11 mouse cellular contexts compared by ENCODE assay signal in the genomic region with DNA sequence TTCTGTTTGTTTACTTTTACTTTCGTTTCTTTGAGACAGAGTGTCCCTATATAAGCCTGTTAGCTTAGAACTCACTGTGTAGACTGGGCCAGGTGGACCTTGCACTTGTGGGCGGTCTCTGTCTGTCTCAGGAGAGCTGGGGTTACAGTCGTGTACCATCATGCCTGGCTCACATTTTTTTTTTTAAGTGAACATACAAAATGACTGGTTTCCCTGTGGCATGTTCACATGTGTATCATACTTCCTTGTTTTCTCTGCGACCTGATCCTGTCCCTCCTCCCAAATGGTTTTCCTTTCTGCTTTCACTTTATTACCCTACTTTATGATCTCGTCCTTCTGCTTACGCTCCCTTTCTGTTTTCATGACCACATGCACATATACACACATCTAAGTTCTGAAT. TPM values are rescaled to one million over a fixed set of nuclear protein-coding genes. Genes with fewer than 3 reads are reported as not detected.
DNase-seq lines count a peak whose midpoint lies in the region; TF ChIP-seq lines count a peak whose summit lies in the region.
"Had no signal": no experiment of that assay in that cellular context is flagged by ENCODE, and none has a peak within 500 bp of the region (broad histone marks: within the 10 kb centered on the region; RNA-seq: fewer than 3 reads in every experiment).

No protein-coding gene starts in this region.

- in situ Hi-C loops in CH12.LX (cut with MboI; ENCODE audit: low pct_ligation_motif_present, low pct_unique_long_range_greater_than_20kb, low sequenced_read_pairs) = no loop called here

- TF ChIP-seq RAD21 in CH12.LX (IDR thresholded peaks at IDR 0.05; ENCODE audit: low read depth, low read length) = no peak

- peaks cover 2 to 40% of the 10 kb centered on the region in 2 experiments; a peak in 2 of 4 replicates for H3K4me1 ChIP-seq in CH12.LX (ENCODE audit: control insufficient read depth in 1 of 2, insufficient read depth in 2 of 2)
- H3K4me1 ChIP-seq in megakaryocyte, embryonic 14.5 days = peaks cover 55% of the 10 kb centered on the region

- peaks cover 45% of the 10 kb centered on the region for H3K79me2 ChIP-seq in CH12.LX (replicated peaks; ENCODE audit: control insufficient read depth, extremely low read depth, insufficient read depth, poor library complexity, severe bottlenecking)

- no peaks in the 10 kb centered on the region for H3K9me3 ChIP-seq in CH12.LX (replicated peaks; ENCODE audit: low read length)
- no peaks in the 10 kb centered on the region for H3K9me3 ChIP-seq in megakaryocyte, embryonic 14.5 days

- 0 out of 2 replicates have a peak, but pooled peaks have one; percentile 16 for TF ChIP-seq POLR2A in CH12.LX (IDR thresholded peaks at IDR 0.05; ENCODE audit: low read depth, low read length)

- no peak for TF ChIP-seq EP300 in CH12.LX (IDR thresholded peaks at IDR 0.05; ENCODE audit: low read length)

- DNase-seq in CD4-positive helper T cell, adult 2 months (ENCODE audit: low read depth, low spot score) = peak; percentile 30
- peak; percentile 48 for DNase-seq in CH12.LX (ENCODE audit: extremely low read depth)
- DNase-seq in kidney, adult 8-10 months = peak; percentile 67 to 71
- no peak for DNase-seq in urinary bladder, adult 2 months (ENCODE audit: low spot score)
- no peak for DNase-seq in left cerebral cortex, postnatal 4 days
- no peak for DNase-seq in neural tube, embryonic 10.5 days (ENCODE audit: extremely low spot score, low spot score)
- DNase-seq: embryo, embryonic 11 days; lung, adult 2 months had no signal

- intact Hi-C loops in left cerebral cortex, postnatal 4 days (cut with DNase I) = no loop called here

- peak overlapping the region; percentile 99; the same call in 1 of the 2 replicates for H3K4me2 ChIP-seq in CH12.LX (ENCODE audit: insufficient read depth, low read depth, poor library complexity, severe bottlenecking)
- H3K4me2 ChIP-seq: heart, embryonic 11.5 days; hindbrain, embryonic 14.5 days had no signal

- dilution Hi-C loops in CH12.LX (cut with MboI; ENCODE audit: extremely low pct_ligation_motif_present, extremely low pct_unique_long_range_greater_than_20kb, low sequenced_read_pairs) = no loop called here

- no peak for TF ChIP-seq CTCF in CH12.LX (conservative IDR thresholded peaks at IDR 0.05 in 1 of 2, IDR thresholded peaks at IDR 0.05 in 1 of 2; ENCODE audit: low read depth in 2 of 2, low read length in 2 of 2)

- H3K36me3 ChIP-seq in CH12.LX (replicated peaks in 1 of 2; ENCODE audit: control insufficient read depth in 1 of 2, insufficient read depth in 1 of 2, low read length in 1 of 2) = peaks cover 2 to 32% of the 10 kb centered on the region in 2 experiments
- H3K36me3 ChIP-seq in megakaryocyte, embryonic 14.5 days (replicated peaks; ENCODE audit: low read length) = peaks cover 45% of the 10 kb centered on the region

- H3K27ac ChIP-seq in CH12.LX (ENCODE audit: insufficient read depth, low read depth) = peak overlapping the region; percentile 52
- H3K27ac ChIP-seq: hindbrain, embryonic 14.5 days had no signal

- peak overlapping the region in 2 of 3 experiments; percentile 5 to 37 for H3K4me3 ChIP-seq in CH12.LX (replicated peaks in 1 of 3; ENCODE audit: low read depth in 2 of 3, low read length in 2 of 3, poor library complexity in 1 of 3)
- peak overlapping the region; percentile 88 for H3K4me3 ChIP-seq in megakaryocyte, embryonic 14.5 days (replicated peaks)

- peak overlapping the region; percentile 66; the same call in 1 of the 2 replicates for H3K9ac ChIP-seq in CH12.LX (ENCODE audit: insufficient read depth, low read depth)
- H3K9ac ChIP-seq: hindbrain, embryonic 14.5 days had no signal

- H3K27me3 ChIP-seq in CH12.LX (replicated peaks) = no peaks in the 10 kb centered on the region
- H3K27me3 ChIP-seq in megakaryocyte, embryonic 14.5 days (replicated peaks) = no peaks in the 10 kb centered on the region

TF ChIP-seq in CH12.LX, 34 proteins besides CTCF, POLR2A, EP300 and RAD21:
- TF ChIP-seq SIN3A (IDR thresholded peaks at IDR 0.05; ENCODE audit: low read length) (no peak), NRF1 (IDR thresholded peaks at IDR 0.05; ENCODE audit: low read depth, low read length) (no peak), ZNF384 (IDR thresholded peaks at IDR 0.05; ENCODE audit: low read depth, low read length) (peak; percentile 76; the same call in 1 of the 2 replicates), ZKSCAN1 (IDR thresholded peaks at IDR 0.05; ENCODE audit: borderline replicate concordance, low read depth, low read length) (no peak), MYC (IDR thresholded peaks at IDR 0.05; ENCODE audit: low read depth, low read length) (peak; percentile 45; the same call in 1 of the 2 replicates)

RNA-seq across cellular contexts. Expression of a gene that starts 5.7 kb away (rescaled TPM):
- total RNA-seq in CH12.LX (2012; rRNA removed) = 4.6 and 5.5 TPM in 2 replicates
- total RNA-seq in CH12.LX (2014; rRNA removed) = 10.4 and 11.5 TPM in 2 replicates
- 13.1 and 13.3 TPM in 2 replicates for polyA plus RNA-seq in CH12.LX (2012; ENCODE audit: insufficient read length, low read depth)
- polyA plus RNA-seq in megakaryocyte, embryonic 14.5 days (2012; ENCODE audit: insufficient read depth, low replicate concordance) = 1.2 and 3.9 TPM in 2 replicates
- polyA plus RNA-seq in urinary bladder, adult 2 months (2012; rRNA removed) = 2.6 and 3.2 TPM in 2 replicates
- total RNA-seq in left cerebral cortex, postnatal 4 days (2021) = 1 to 10 TPM; 3.5 to 4.7 TPM

RNA-seq across cellular contexts. Expression of a gene that starts 5.8 kb away (rescaled TPM):
- total RNA-seq in CH12.LX (2012; rRNA removed) (44.7 and 46.2 TPM in 2 replicates), CH12.LX (2014; rRNA removed) (64.7 and 74.0 TPM in 2 replicates)
- 50.6 and 55.3 TPM in 2 replicates for polyA plus RNA-seq in CH12.LX (2012; ENCODE audit: insufficient read length, low read depth)
- polyA plus RNA-seq in megakaryocyte, embryonic 14.5 days (2012; ENCODE audit: insufficient read depth, low replicate concordance) = 0.46 TPM in 1 of 2 replicates, not detected in the other
- 17.0 and 17.9 TPM in 2 replicates for polyA plus RNA-seq in urinary bladder, adult 2 months (2012; rRNA removed)
- 10 to 100 TPM; 22.4 to 25.7 TPM for total RNA-seq in left cerebral cortex, postnatal 4 days (2021)

RNA-seq across cellular contexts. Expression of a gene that starts 41.6 kb away (rescaled TPM):
- total RNA-seq in CH12.LX (2012; rRNA removed) (4.7 and 5.2 TPM in 2 replicates), CH12.LX (2014; rRNA removed) (3.1 and 4.5 TPM in 2 replicates)
- 3.6 and 4.8 TPM in 2 replicates for polyA plus RNA-seq in CH12.LX (2012; ENCODE audit: insufficient read length, low read depth)
- 0.04 and 0.09 TPM in 2 replicates for polyA plus RNA-seq in megakaryocyte, embryonic 14.5 days (2012; ENCODE audit: insufficient read depth, low replicate concordance)
- 4.1 and 4.2 TPM in 2 replicates for polyA plus RNA-seq in urinary bladder, adult 2 months (2012; rRNA removed)
- 10 to 100 TPM; 39.2 to 46.5 TPM for total RNA-seq in left cerebral cortex, postnatal 4 days (2021)

RNA-seq across cellular contexts. Expression of a gene that starts 55.1 kb away (rescaled TPM):
- 8.3 and 9.7 TPM in 2 replicates for total RNA-seq in CH12.LX (2012; rRNA removed)
- total RNA-seq in CH12.LX (2014; rRNA removed) = 7.2 and 7.9 TPM in 2 replicates
- 16.0 and 16.3 TPM in 2 replicates for polyA plus RNA-seq in CH12.LX (2012; ENCODE audit: insufficient read length, low read depth)
- polyA plus RNA-seq in megakaryocyte, embryonic 14.5 days (2012; ENCODE audit: insufficient read depth, low replicate concordance) = 1.5 TPM in 1 of 2 replicates, not detected in the other
- polyA plus RNA-seq in urinary bladder, adult 2 months (2012; rRNA removed) = 14.7 and 15.4 TPM in 2 replicates
- 10 to 100 TPM; 24.1 to 26.2 TPM for total RNA-seq in left cerebral cortex, postnatal 4 days (2021)

Comparison
In these comparisons a context has a peak if more than half of its experiments do, and no peak if none do; other contexts are left out.
1. DNase-seq: peak in CD4-positive helper T cell, adult 2 months (single experiment), CH12.LX (single experiment) and kidney, adult 8-10 months (2 of 2); none in urinary bladder, adult 2 months (single experiment), left cerebral cortex, postnatal 4 days (single experiment) and neural tube, embryonic 10.5 days (single experiment).